Mouse (Mus musculus) 416B (cell line): ENCODE data around the gene Meis1.
A peak's percentile ranks its signal among the peaks of the same experiment; 100 is the strongest.

Experiments
- DNase-seq: peaks from one replicate; pipeline ENCODE4 v3.0.0; 2011; ENCODE audit warnings: low read depth

Meis1 gene

GRCm38 (mm10) chr11:18947434-18947833 is 71.4 kb downstream of the Meis1 start:
- DNase-seq, result no peak

- DNase-seq, result no peak
These were observed 73.0 kb downstream of the Meis1 start for GRCm38 (mm10) chr11:18945778-18946177.

GRCm38 (mm10) chr11:18944972-18945625 is 73.7 kb downstream of the Meis1 start:
- DNase-seq, result no peak

- no peak for DNase-seq
These were observed 74.6 kb downstream of the Meis1 start for GRCm38 (mm10) chr11:18944209-18944608.

- no peak for DNase-seq
These were observed 75.8 kb downstream of the Meis1 start for GRCm38 (mm10) chr11:18942990-18943389.

GRCm38 (mm10) chr11:18940916-18941315 is 77.9 kb downstream of the Meis1 start:
- DNase-seq, result peak; percentile 46

- no peak for DNase-seq
These were observed 83.9 kb downstream of the Meis1 start for GRCm38 (mm10) chr11:18934921-18935320.

GRCm38 (mm10) chr11:18931001-18931874 is 87.5 kb downstream of the Meis1 start:
- DNase-seq, result no peak

GRCm38 (mm10) chr11:18929779-18930728 is 88.7 kb downstream of the Meis1 start:
- no peak for DNase-seq

- peak; percentile 93 for DNase-seq
These were observed 91.4 kb downstream of the Meis1 start for GRCm38 (mm10) chr11:18927351-18927750.

GRCm38 (mm10) chr11:18926798-18927197 is 92.0 kb downstream of the Meis1 start:
- no peak for DNase-seq

GRCm38 (mm10) chr11:18924583-18925334 is 94.0 kb downstream of the Meis1 start:
- peak; percentile 98 for DNase-seq

GRCm38 (mm10) chr11:18923274-18923673 is 95.5 kb downstream of the Meis1 start:
- peak; percentile 44 for DNase-seq

- no peak for DNase-seq
These were observed 98.1 kb downstream of the Meis1 start for GRCm38 (mm10) chr11:18920651-18921050.

- DNase-seq, result no peak
These were observed 99.5 kb downstream of the Meis1 start for GRCm38 (mm10) chr11:18919162-18919762.

GRCm38 (mm10) chr11:18917887-18918286 is 100.9 kb downstream of the Meis1 start:
- DNase-seq, result no peak

GRCm38 (mm10) chr11:18913251-18913650 is 105.5 kb downstream of the Meis1 start:
- DNase-seq, result no peak

GRCm38 (mm10) chr11:18912311-18913019 is 106.3 kb downstream of the Meis1 start:
- no peak for DNase-seq

GRCm38 (mm10) chr11:18906866-18907265 is 111.9 kb downstream of the Meis1 start:
- no peak for DNase-seq

GRCm38 (mm10) chr11:18905431-18905830 is 113.4 kb downstream of the Meis1 start:
- peak; percentile 32 for DNase-seq
